Mouse (Mus musculus) heart, embryonic 15.5 days (tissue): Measurements from ENCODE around the gene Irgm1. TPM values are rescaled to one million over a fixed set of nuclear protein-coding genes. Genes with fewer than 3 reads are reported as not detected.

ENCODE experiments used
- ATAC-seq: fragments of 200-750 bp; cut with Nextera tagmentation; replicated peaks from 2 replicates; pipeline ENCODE4 v1.8.0; 2017; ENCODE audit warnings: low read depth, moderate TSS enrichment; ENCODE audit not compliant: insufficient number of reproducible peaks, insufficient read depth, low FRiP score
- H3K27ac ChIP-seq: fragments of 300-500 bp; sonication (generic); 2 replicates; pipeline ENCODE4 v1.5.1; 2015; ENCODE audit warnings: mild to moderate bottlenecking, inconsistent platforms
- H3K27me3 ChIP-seq: fragments of 300-500 bp; sonication (generic); 2 replicates; pipeline ENCODE4 v1.6.1; 2015; ENCODE audit warnings: inconsistent platforms
- H3K36me3 ChIP-seq: fragments of 300-500 bp; sonication (generic); 2 replicates; pipeline ENCODE4 v1.6.1; 2015; ENCODE audit warnings: mild to moderate bottlenecking, inconsistent platforms
- H3K4me1 ChIP-seq: fragments of 300-500 bp; sonication (generic); replicated peaks from 2 replicates; pipeline ENCODE4 v1.6.1; 2015; ENCODE audit warnings: inconsistent platforms
- H3K4me2 ChIP-seq: fragments of 300-500 bp; sonication (generic); 2 replicates; pipeline ENCODE4 v1.6.1; 2015; ENCODE audit warnings: inconsistent platforms, mild to moderate bottlenecking, moderate library complexity
- H3K4me3 ChIP-seq: fragments of 300-500 bp; sonication (generic); 2 replicates; pipeline ENCODE4 v1.5.1; 2015; ENCODE audit warnings: mild to moderate bottlenecking, inconsistent platforms
- H3K9ac ChIP-seq: fragments of 300-500 bp; sonication (generic); 2 replicates; pipeline ENCODE4 v1.6.1; 2015; ENCODE audit warnings: mild to moderate bottlenecking, inconsistent platforms
- H3K9me3 ChIP-seq: fragments of 300-500 bp; sonication (generic); replicated peaks from 2 replicates; pipeline ENCODE4 v1.6.1; 2016; ENCODE audit warnings: inconsistent platforms
- WGBS: fragments of 180-500 bp; shearing (Covaris S2); methylation state at CpG from one replicate; pipeline ENCODE4 v1.1.7; 2015; ENCODE audit warnings: mixed read lengths; 5-methylcytosine and 5-hydroxymethylcytosine counted together
- polyA plus RNA-seq: library from polyadenylated mRNA; unstranded; fragments of >200 nt; fragmentation: Nextera tagmentation; extraction: Ambion mirVana; gene quantifications from 2 replicates; pipeline ENCODE4 v1.2.1, GENCODE M21; 2015

Irgm1 gene
- polyA plus RNA-seq, 1 experiment from 2014 or later: 8.9 TPM

DNA sequence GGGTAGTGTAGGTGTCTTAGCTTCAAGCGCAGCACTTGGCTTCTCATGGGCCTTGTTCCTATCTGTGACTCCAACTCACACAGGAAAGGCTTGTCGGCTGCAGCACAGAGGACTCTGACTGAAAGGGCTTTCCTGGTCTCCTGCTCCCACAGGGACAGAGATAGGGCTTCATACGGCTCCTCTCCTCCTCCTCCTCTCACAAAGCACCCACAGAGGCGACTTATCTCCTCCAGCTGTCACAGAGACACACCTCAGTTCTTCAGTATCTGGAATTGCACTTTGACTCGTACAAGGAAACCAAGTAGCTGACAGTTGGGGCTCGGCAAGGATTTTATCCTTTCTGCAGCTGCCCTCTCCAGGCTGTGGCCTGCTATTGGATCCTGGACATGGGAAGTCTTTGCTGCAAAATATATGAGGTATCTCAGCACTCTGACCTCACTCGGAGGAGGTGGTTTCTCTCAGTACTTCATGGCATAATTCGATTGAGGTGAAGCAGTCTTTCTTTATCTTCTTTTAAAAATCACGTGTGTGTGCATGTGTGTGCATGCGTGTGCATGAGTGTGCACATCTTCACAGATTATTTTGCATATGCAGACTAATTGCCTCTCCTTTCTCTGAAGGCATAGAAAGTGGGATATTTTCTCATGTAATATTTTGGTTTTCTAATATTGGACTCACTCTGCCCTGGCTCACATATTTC, 2.3 kb upstream of the Irgm1 start:
- no peak overlapping the region for H3K4me3 ChIP-seq
- no peaks in the 10 kb centered on the region for H3K27me3 ChIP-seq
- H3K4me1 ChIP-seq: peaks cover 34% of the 10 kb centered on the region
- no peak for ATAC-seq
- no peak overlapping the region for H3K9ac ChIP-seq
- 44% methylated on average over 10 of the region's 10 CpGs for WGBS
- H3K9me3 ChIP-seq: no peaks in the 10 kb centered on the region
- H3K27ac ChIP-seq: no peak overlapping the region
- H3K4me2 ChIP-seq: no peak overlapping the region
- no peaks in the 10 kb centered on the region for H3K36me3 ChIP-seq

DNA sequence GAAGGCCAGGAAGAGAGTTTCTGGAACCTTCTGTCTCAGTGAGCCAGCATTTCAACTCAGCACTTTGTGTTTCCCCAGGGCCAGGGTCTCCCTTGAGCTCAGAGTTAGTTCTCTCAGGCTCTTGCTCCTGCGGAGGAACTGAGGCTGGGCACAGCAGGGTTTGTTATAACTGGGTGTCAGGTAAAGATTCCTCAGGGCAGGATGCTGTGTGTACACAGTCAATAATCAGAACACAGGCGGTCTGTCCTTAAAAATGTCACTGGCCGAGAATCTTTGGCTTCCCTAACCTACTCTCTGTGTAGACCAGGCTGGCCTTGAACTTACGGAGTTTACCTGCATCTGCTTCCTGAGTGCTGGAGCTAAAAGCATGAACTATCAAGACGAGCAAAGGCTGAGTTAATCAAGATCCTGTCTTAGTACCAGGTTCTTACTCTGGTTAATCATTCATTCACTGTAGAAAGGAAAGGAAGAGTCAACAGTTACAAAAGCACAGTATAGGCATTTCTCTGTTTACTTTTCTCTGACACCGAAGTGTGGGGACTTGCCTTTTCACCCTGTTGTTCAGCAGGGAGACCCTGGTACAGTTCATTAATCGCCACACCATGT, 1.3 kb upstream of the Irgm1 start:
- Histone ChIP-seq H3K27ac (peak overlapping the region; percentile 71), H3K36me3 (no peaks in the 10 kb centered on the region), H3K9me3 (no peaks in the 10 kb centered on the region), H3K4me1 (peaks cover 36% of the 10 kb centered on the region), H3K9ac (peak overlapping the region; percentile 45; the same call in 1 of the 2 replicates), H3K4me3 (no peak overlapping the region), H3K4me2 (peak overlapping the region; percentile 79; the same call in 1 of the 2 replicates), H3K27me3 (no peaks in the 10 kb centered on the region)
- WGBS: 83% methylated on average over 7 of the region's 7 CpGs
- ATAC-seq: no peak

DNA sequence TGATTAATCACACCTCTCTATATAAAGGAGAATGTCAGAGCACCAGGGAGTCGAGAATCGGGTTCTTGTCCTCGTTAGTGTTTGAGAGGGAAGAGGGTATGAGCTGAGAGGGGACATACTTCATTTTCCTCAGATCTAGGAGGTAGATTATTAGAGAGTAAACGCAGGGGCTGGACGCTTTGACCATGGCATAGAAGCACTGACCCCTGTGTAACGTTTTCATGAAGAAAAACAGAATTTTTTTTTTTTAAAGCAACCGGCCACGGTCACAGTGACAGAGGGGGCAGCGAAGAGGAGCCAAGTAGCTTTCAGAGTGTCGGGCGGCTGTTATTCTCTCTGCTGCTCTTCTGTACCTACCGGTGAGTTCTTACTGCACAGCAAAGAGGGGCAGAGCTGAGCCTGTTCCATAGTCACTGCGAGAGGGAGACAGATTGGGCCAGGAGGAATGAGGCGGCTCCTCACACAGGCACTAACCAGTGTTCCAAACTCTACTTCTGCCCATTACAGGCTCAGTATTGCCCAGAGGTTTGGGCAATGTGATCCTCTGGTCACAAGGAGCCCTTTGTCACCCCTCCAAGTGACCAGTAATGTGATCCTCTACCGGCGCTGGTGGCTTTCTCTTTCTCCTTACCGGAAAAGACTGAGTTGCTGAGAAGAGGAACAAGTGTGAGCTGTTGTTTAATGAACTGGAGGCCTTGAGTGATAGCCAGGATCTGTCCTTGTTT, 496 bp upstream of the Irgm1 start:
- H3K27me3 ChIP-seq: no peaks in the 10 kb centered on the region
- H3K36me3 ChIP-seq: no peaks in the 10 kb centered on the region
- 9% methylated on average over 17 of the region's 17 CpGs for WGBS
- no peak for ATAC-seq
- H3K4me1 ChIP-seq: peaks cover 36% of the 10 kb centered on the region
- H3K4me3 ChIP-seq: peak overlapping the region; percentile 52
- H3K9me3 ChIP-seq: no peaks in the 10 kb centered on the region
- peak overlapping the region; percentile 45 for H3K9ac ChIP-seq
- H3K4me2 ChIP-seq: peak overlapping the region; percentile 79
- H3K27ac ChIP-seq: peak overlapping the region; percentile 71

DNA sequence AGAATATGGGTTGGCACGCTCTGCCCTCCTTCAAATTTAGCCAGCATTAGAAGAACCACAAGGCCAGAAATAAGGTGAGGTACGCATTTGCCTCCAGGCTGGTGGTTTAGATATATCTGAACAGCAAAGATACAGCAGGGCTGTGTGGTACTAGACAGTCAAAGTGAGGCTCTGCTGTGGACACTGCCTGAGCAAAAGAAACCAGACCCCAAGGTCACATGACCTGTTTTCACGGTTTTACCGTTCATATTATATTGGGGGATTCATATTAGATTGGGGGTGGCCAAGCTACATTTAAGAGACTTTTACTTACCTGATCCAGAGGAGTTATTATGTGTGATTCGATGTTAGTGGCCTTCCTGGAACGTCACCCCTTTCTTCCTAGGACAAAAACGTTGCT, 702 bp downstream of the Irgm1 start:
- Histone ChIP-seq H3K4me1 (peaks cover 36% of the 10 kb centered on the region), H3K36me3 (peaks cover 4% of the 10 kb centered on the region; the same call in 1 of the 2 replicates), H3K27me3 (no peaks in the 10 kb centered on the region), H3K27ac (peak overlapping the region; percentile 71), H3K4me2 (peak overlapping the region; percentile 79), H3K9ac (peak overlapping the region; percentile 45), H3K9me3 (no peaks in the 10 kb centered on the region), H3K4me3 (peak overlapping the region; percentile 52)
- ATAC-seq: no peak
- WGBS: 17% methylated on average over 7 of the region's 7 CpGs

DNA sequence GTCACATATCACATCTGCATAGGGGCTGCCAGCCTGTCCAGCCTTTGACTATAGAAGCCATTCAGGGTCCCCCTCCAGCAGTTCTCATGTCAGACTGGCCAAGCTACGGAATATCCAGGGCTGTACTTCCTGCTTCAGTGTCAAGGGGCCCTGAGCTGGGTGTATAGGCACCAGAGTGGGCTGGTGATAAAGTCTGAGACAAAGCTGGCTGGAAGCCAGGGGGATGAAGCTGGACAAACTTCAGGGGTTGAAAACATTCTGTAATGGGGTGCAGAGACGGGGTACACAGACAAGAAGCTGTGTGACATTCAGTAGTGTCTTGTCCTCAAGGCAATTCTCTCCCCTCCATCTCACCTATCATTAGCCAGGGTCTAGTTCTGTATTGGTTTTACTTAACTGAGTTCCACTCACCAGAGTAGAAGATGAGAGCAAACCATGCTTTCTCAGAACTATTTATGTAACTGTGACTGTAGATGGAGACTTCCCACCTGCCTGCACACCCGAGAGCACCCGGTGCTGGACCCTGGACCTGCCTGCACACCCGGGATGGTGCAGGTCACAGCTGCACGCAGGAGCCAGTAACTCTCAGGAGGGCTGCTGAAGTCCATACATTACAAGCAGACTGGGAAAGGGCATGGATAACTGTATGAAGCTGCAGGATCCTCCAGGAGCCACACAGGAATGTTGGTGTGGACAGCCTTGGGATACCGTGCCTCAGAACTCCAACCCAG, 1.9 kb downstream of the Irgm1 start:
- ATAC-seq: no peak

DNA sequence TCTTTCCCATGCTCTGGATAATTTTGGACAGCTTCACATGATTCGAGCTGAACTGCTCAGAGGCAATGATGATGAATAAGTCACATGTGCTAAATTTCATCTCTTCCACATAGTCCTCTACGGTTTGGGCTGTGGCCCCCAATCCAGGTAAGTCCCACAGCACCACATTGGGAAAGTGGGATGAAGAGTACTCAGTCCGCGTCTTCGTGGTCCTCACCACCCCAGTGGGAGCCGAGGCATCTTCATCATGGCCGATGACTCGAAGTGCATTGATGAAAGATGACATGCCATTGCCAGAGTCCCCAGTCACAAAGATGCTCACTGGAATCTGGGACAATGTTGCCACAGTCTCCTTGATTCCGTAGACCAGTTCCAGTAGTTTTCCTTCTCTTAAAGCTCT, 5.0 kb downstream of the Irgm1 start:
- 89% methylated on average over 9 of the region's 9 CpGs for WGBS
- Histone ChIP-seq H3K36me3 (peaks cover 7% of the 10 kb centered on the region; the same call in 1 of the 2 replicates), H3K9ac (no peak overlapping the region), H3K9me3 (no peaks in the 10 kb centered on the region), H3K4me2 (no peak overlapping the region), H3K27ac (no peak overlapping the region), H3K4me3 (no peak overlapping the region), H3K4me1 (peaks cover 25% of the 10 kb centered on the region), H3K27me3 (no peaks in the 10 kb centered on the region)
- no peak for ATAC-seq

More for the DNA sequence above, 1.9 kb downstream of the Irgm1 start:
- Histone ChIP-seq H3K4me1 (peaks cover 37% of the 10 kb centered on the region), H3K9ac (peak overlapping the region; percentile 45), H3K4me2 (peak overlapping the region; percentile 79), H3K27ac (peak overlapping the region; percentile 71), H3K4me3 (peak overlapping the region; percentile 52), H3K27me3 (no peaks in the 10 kb centered on the region), H3K36me3 (peaks cover 7% of the 10 kb centered on the region; the same call in 1 of the 2 replicates), H3K9me3 (no peaks in the 10 kb centered on the region)
- whole genome bisulfite sequencing: 36% methylated on average over 7 of the region's 7 CpGs

DNA sequence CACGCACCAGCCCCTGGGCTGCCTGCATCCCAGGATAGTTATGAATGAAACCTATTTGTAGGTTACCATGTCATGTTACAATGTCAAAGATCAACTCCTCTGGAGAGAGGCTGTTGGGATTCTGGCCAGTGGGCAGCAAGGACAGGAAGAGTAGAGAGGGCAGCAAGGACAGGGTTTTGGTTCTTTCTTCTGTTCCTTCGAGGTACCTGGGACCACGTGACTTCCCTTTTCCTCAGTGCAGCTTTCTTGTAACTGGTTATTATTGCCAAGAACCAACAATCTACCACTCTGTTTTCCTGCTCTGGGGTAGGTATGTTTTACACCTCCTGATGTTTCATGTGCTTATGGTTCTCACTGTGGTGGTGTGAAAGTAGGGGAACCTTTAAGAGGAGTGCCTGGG, 7.7 kb downstream of the Irgm1 start:
- H3K4me1 ChIP-seq: peaks cover 7% of the 10 kb centered on the region
- H3K36me3 ChIP-seq: peaks cover 7% of the 10 kb centered on the region; the same call in 1 of the 2 replicates
- 0 out of 2 replicates have a peak, but pooled peaks cover 7% of the 10 kb centered on the region for H3K27me3 ChIP-seq
- H3K4me2 ChIP-seq: no peak overlapping the region
- H3K27ac ChIP-seq: no peak overlapping the region
- H3K9me3 ChIP-seq: no peaks in the 10 kb centered on the region
- 75% methylated on average over 3 of the region's 3 CpGs for WGBS
- H3K4me3 ChIP-seq: no peak overlapping the region
- H3K9ac ChIP-seq: no peak overlapping the region
- no peak for ATAC-seq

DNA sequence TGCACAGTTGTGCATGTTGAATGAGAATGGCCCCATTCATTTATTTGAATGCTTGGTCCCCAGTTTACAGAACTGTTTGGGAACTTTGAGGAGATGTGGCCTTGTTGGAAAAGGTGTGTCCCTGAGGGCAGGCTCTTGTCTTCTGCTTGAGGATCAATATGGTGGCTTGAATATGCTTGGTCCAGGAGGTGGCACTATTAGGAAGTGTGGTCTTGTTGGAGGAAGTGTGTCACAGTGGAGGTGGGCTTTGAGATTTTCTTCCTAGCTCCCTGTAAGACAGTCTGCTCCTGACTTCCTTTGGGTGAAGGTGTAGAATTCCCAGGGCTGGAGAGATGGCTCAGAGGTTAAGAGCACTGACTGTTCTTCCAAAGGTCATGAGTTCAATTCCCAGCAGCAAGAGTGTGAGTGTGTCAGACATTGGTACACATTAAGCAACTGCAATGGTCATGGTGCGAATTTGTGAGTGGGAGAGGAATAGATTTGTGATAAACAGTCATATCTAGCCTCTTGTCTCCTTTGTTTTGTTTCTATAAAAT, 8.6 kb downstream of the Irgm1 start:
- H3K4me2 ChIP-seq: no peak overlapping the region
- H3K36me3 ChIP-seq: peaks cover 7% of the 10 kb centered on the region; the same call in 1 of the 2 replicates
- no peak overlapping the region for H3K9ac ChIP-seq
- 0 out of 2 replicates have a peak, but pooled peaks cover 7% of the 10 kb centered on the region for H3K27me3 ChIP-seq
- 81% methylated on average over 1 of the region's 1 CpGs for WGBS
- no peak overlapping the region for H3K4me3 ChIP-seq
- H3K4me1 ChIP-seq: peaks cover 14% of the 10 kb centered on the region
- ATAC-seq: no peak
- no peaks in the 10 kb centered on the region for H3K9me3 ChIP-seq
- no peak overlapping the region for H3K27ac ChIP-seq

DNA sequence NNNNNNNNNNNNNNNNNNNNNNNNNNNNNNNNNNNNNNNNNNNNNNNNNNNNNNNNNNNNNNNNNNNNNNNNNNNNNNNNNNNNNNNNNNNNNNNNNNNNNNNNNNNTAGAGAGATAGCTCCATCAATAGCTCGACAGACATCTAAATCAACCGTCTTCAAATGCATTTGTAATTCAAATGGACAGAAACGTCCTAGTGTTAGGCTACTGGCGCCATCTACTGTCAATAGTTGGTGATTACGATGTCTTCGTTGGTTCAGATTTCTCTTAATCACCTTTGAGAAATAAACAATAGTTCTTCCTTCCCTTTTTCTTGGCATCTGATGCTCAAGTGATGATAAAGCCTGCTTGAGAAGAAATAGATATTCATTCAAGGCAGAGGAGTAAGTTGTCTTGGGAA, 12.5 kb downstream of the Irgm1 start:
- Histone ChIP-seq H3K9me3 (no peaks in the 10 kb centered on the region), H3K4me1 (peaks cover 29% of the 10 kb centered on the region), H3K27me3 (0 out of 2 replicates have a peak, but pooled peaks cover 7% of the 10 kb centered on the region), H3K9ac (no peak overlapping the region), H3K27ac (no peak overlapping the region), H3K4me2 (peak overlapping the region; percentile 79), H3K36me3 (no peaks in the 10 kb centered on the region), H3K4me3 (peak overlapping the region; percentile 60; the same call in 1 of the 2 replicates)
- WGBS: under 1% methylated on average over 6 of the region's 6 CpGs
- no peak for ATAC-seq

DNA sequence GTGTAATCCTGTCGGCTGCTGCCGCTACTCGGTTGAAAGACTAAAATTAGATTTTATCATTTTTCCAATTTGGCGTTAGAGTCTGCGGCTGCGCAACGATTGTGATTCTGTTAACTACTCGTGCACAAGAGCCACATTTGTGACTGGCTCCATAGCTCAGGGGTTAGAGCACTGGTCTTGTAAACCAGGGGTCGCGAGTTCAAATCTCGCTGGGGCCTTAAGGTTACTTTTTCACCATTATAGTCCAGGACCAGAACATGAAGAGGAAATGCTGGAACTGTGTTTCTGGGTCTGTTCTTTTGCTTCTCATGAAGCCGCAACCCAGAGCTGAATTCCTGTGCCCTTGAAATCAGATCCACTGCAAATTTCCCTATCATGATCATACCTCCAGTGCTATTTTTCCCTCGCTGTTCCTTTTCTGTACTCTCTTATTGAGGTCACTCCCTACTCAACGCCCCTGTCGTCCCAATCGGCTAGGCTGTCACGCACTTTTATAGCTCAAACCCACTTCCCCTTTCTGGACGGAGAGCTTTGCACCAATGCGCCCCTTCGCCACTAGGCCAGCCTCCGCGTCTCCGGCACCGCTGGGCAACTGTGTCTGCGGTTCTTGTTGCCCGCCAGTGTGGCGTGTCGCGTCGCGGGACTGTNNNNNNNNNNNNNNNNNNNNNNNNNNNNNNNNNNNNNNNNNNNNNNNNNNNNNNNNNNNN, 17.9 kb downstream of the Irgm1 start:
- under 1% methylated on average over 31 of the region's 31 CpGs for WGBS
- H3K4me2 ChIP-seq: peak overlapping the region; percentile 79
- peak overlapping the region; percentile 52 for H3K9ac ChIP-seq
- peak; percentile 61 for ATAC-seq
- H3K4me3 ChIP-seq: peak overlapping the region; percentile 60
- H3K9me3 ChIP-seq: no peaks in the 10 kb centered on the region
- peak overlapping the region; percentile 35; the same call in 1 of the 2 replicates for H3K27ac ChIP-seq
- H3K36me3 ChIP-seq: no peaks in the 10 kb centered on the region
- H3K27me3 ChIP-seq: 0 out of 2 replicates have a peak, but pooled peaks cover 8% of the 10 kb centered on the region
- peaks cover 40% of the 10 kb centered on the region for H3K4me1 ChIP-seq
